Mouse (Mus musculus) macrophage (primary cell): ENCODE measurements around the gene Tpm1. TPM values are rescaled to one million over a fixed set of nuclear protein-coding genes. Genes with fewer than 3 reads are reported as not detected.

ENCODE experiments used
- H3K27ac ChIP-seq: fragments of 350-480 bp; formaldehyde crosslinking; 2 replicates; pipeline ENCODE4 v1.9.0; 2021
- H3K36me3 ChIP-seq: fragments of 350-480 bp; formaldehyde crosslinking; 2 replicates; pipeline ENCODE4 v1.9.0; 2021; ENCODE audit errors: inconsistent target
- H3K4me3 ChIP-seq: fragments of 350-480 bp; formaldehyde crosslinking; 2 replicates; pipeline ENCODE4 v1.9.0; 2021; ENCODE audit errors: inconsistent target
- H3K79me2 ChIP-seq: fragments of 350-480 bp; formaldehyde crosslinking; 2 replicates; pipeline ENCODE4 v1.9.0; 2021; ENCODE audit errors: inconsistent target
- WGBS: methylation state at CpG from one replicate; pipeline ENCODE4 v1.1.7; 2026; ENCODE audit warnings: inconsistent platforms; ENCODE audit not compliant: missing documents; 5-methylcytosine and 5-hydroxymethylcytosine counted together
- polyA plus RNA-seq: library from polyadenylated mRNA; stranded (reverse); fragments of 250-400 nt; gene quantifications from 3 replicates; pipeline ENCODE4 v1.2.4, GENCODE M21; 2018; ENCODE audit warnings: inconsistent platforms
- total RNA-seq, 78 experiments: library from RNA; depleted of rRNA; stranded (reverse); fragments of 250-400 nt; gene quantifications; 1 replicate in 9 of 78; 2 replicates in 24 of 78; 3 replicates in 43 of 78; 4 replicates in 2 of 78; pipeline ENCODE4 v1.2.4; 2018; ENCODE audit warnings: inconsistent platforms in 56 of 78

Gene Tpm1
- 100 to 1,000 TPM in 23 of 26 experiments, 10 to 100 TPM in 3; 48.0 to 685 (median 176) TPM for total RNA-seq (2018; cell fraction: chromatin; rRNA removed)
- total RNA-seq (2018; cell fraction: cytosol; rRNA removed), result 100 to 1,000 TPM in 1 of 26 experiments, 10 to 100 TPM in 25; 43.6 to 100 (median 67.4) TPM
- total RNA-seq (2018; cell fraction: nucleus; rRNA removed), result 100 to 1,000 TPM in 12 of 26 experiments, 10 to 100 TPM in 14; 49.8 to 226 (median 95.4) TPM
- 62.6 to 101 TPM (median 96.3 TPM) in 3 replicates for polyA plus RNA-seq

- 3% methylated on average over 51 of the region's 51 CpGs for WGBS
- H3K27ac ChIP-seq, result no peak within 1 kb of the TSS
- H3K79me2 ChIP-seq, result no peaks in the 10 kb centered on the region
- H3K4me3 ChIP-seq, result no peak within 1 kb of the TSS; the same call in 1 of the 2 replicates
- no peaks in the 10 kb centered on the region for H3K36me3 ChIP-seq
Measured at GRCm38 (mm10) chr9:67049086-67049824, at the start of gene Tpm1. Tpm1 (minus strand) TSS chr9:67049406.

GRCm38 (mm10) chr9:67094371-67094770 is 45.2 kb upstream of the Tpm1 start:
- H3K36me3 ChIP-seq, result no peaks in the 10 kb centered on the region
- no peaks in the 10 kb centered on the region for H3K79me2 ChIP-seq
- no peak overlapping the region for H3K27ac ChIP-seq
- no peak overlapping the region for H3K4me3 ChIP-seq
- 88% methylated on average over 2 of the region's 2 CpGs for WGBS

- H3K27ac ChIP-seq, result no peak overlapping the region
- 86% methylated on average over 4 of the region's 4 CpGs for WGBS
Measured at GRCm38 (mm10) chr9:67092210-67092609, 43.0 kb upstream of the Tpm1 start.

GRCm38 (mm10) chr9:67091598-67091997 is 42.4 kb upstream of the Tpm1 start:
- H3K79me2 ChIP-seq, result no peaks in the 10 kb centered on the region
- H3K27ac ChIP-seq, result no peak overlapping the region
- H3K4me3 ChIP-seq, result no peak overlapping the region
- H3K36me3 ChIP-seq, result no peaks in the 10 kb centered on the region
- WGBS, result 81% methylated on average over 7 of the region's 7 CpGs

More at GRCm38 (mm10) chr9:67092210-67092609, 43.0 kb upstream of the Tpm1 start:
- Histone ChIP-seq H3K36me3 (no peaks in the 10 kb centered on the region), H3K4me3 (no peak overlapping the region), H3K79me2 (no peaks in the 10 kb centered on the region)

- Histone ChIP-seq H3K27ac (no peak overlapping the region), H3K36me3 (no peaks in the 10 kb centered on the region), H3K4me3 (no peak overlapping the region), H3K79me2 (no peaks in the 10 kb centered on the region)
- WGBS, result 96% methylated on average over 11 of the region's 11 CpGs
Measured at GRCm38 (mm10) chr9:67091151-67091550, 41.9 kb upstream of the Tpm1 start.

GRCm38 (mm10) chr9:67090633-67091045 is 41.4 kb upstream of the Tpm1 start:
- H3K79me2 ChIP-seq, result no peaks in the 10 kb centered on the region
- 100% methylated on average over 1 of the region's 1 CpGs for WGBS
- H3K36me3 ChIP-seq, result no peaks in the 10 kb centered on the region

GRCm38 (mm10) chr9:67089167-67089566 is 40.0 kb upstream of the Tpm1 start:
- no peaks in the 10 kb centered on the region for H3K79me2 ChIP-seq
- WGBS, result 84% methylated on average over 5 of the region's 5 CpGs
- no peak overlapping the region for H3K4me3 ChIP-seq
- H3K27ac ChIP-seq, result no peak overlapping the region
- no peaks in the 10 kb centered on the region for H3K36me3 ChIP-seq

More at GRCm38 (mm10) chr9:67090633-67091045, 41.4 kb upstream of the Tpm1 start:
- Histone ChIP-seq H3K4me3 (no peak overlapping the region), H3K27ac (no peak overlapping the region)

GRCm38 (mm10) chr9:67083801-67084200 is 34.6 kb upstream of the Tpm1 start:
- H3K4me3 ChIP-seq, result no peak overlapping the region
- no peak overlapping the region for H3K27ac ChIP-seq
- H3K79me2 ChIP-seq, result no peaks in the 10 kb centered on the region
- WGBS, result 96% methylated on average over 4 of the region's 4 CpGs
- no peaks in the 10 kb centered on the region for H3K36me3 ChIP-seq

GRCm38 (mm10) chr9:67081688-67082087 is 32.5 kb upstream of the Tpm1 start:
- Histone ChIP-seq H3K36me3 (no peaks in the 10 kb centered on the region), H3K27ac (no peak overlapping the region), H3K79me2 (no peaks in the 10 kb centered on the region), H3K4me3 (no peak overlapping the region)
- 41% methylated on average over 5 of the region's 5 CpGs for WGBS

- H3K4me3 ChIP-seq, result no peak overlapping the region
- H3K36me3 ChIP-seq, result no peaks in the 10 kb centered on the region
- no peak overlapping the region for H3K27ac ChIP-seq
- 65% methylated on average over 7 of the region's 8 CpGs for WGBS
- H3K79me2 ChIP-seq, result no peaks in the 10 kb centered on the region
Measured at GRCm38 (mm10) chr9:67077658-67078319, 28.6 kb upstream of the Tpm1 start.

GRCm38 (mm10) chr9:67077266-67077657 is 28.1 kb upstream of the Tpm1 start:
- Histone ChIP-seq H3K36me3 (no peaks in the 10 kb centered on the region), H3K4me3 (no peak overlapping the region), H3K27ac (no peak overlapping the region), H3K79me2 (no peaks in the 10 kb centered on the region)
- WGBS, result 54% methylated on average over 7 of the region's 7 CpGs

GRCm38 (mm10) chr9:67072182-67072581 is 23.0 kb upstream of the Tpm1 start:
- Histone ChIP-seq H3K79me2 (no peaks in the 10 kb centered on the region), H3K4me3 (no peak overlapping the region), H3K27ac (no peak overlapping the region), H3K36me3 (no peaks in the 10 kb centered on the region)
- 63% methylated on average over 2 of the region's 2 CpGs for WGBS

GRCm38 (mm10) chr9:67071596-67071995 is 22.4 kb upstream of the Tpm1 start:
- WGBS, result 79% methylated on average over 7 of the region's 7 CpGs
- Histone ChIP-seq H3K27ac (no peak overlapping the region), H3K36me3 (no peaks in the 10 kb centered on the region), H3K79me2 (no peaks in the 10 kb centered on the region), H3K4me3 (no peak overlapping the region)

GRCm38 (mm10) chr9:67071103-67071502 is 21.9 kb upstream of the Tpm1 start:
- Histone ChIP-seq H3K4me3 (no peak overlapping the region), H3K27ac (no peak overlapping the region), H3K79me2 (no peaks in the 10 kb centered on the region), H3K36me3 (no peaks in the 10 kb centered on the region)
- 83% methylated on average over 6 of the region's 6 CpGs for WGBS

GRCm38 (mm10) chr9:67066616-67067015 is 17.4 kb upstream of the Tpm1 start:
- Histone ChIP-seq H3K4me3 (no peak overlapping the region), H3K27ac (no peak overlapping the region), H3K79me2 (no peaks in the 10 kb centered on the region), H3K36me3 (no peaks in the 10 kb centered on the region)
- WGBS, result 99% methylated on average over 6 of the region's 6 CpGs
